Mouse (Mus musculus) liver, postnatal 0 days (tissue): ENCODE data around the gene Slc44a1. TPM values are rescaled to one million over a fixed set of nuclear protein-coding genes. Genes with fewer than 3 reads are reported as not detected.

Experiments
- ATAC-seq: fragments of 200-750 bp; cut with Nextera tagmentation; 2 replicates; pipeline ENCODE4 v1.8.0; 2017; ENCODE audit warnings: mild to moderate bottlenecking, moderate library complexity
- DNase-seq: peaks from one replicate; pipeline ENCODE4 v3.0.0-alpha.2; 2016
- H3K27ac ChIP-seq: fragments of 300-500 bp; sonication (generic); 2 replicates; pipeline ENCODE4 v1.5.1; 2014; ENCODE audit warnings: antibody characterized with exemption, moderate library complexity, mild to moderate bottlenecking, low read depth
- H3K27me3 ChIP-seq: fragments of 300-500 bp; sonication (generic); 2 replicates; pipeline ENCODE4 v1.6.1; 2014; ENCODE audit warnings: low read length, control low read depth, mixed read lengths; ENCODE audit not compliant: insufficient read depth
- H3K36me3 ChIP-seq: fragments of 300-500 bp; sonication (generic); replicated peaks from 2 replicates; pipeline ENCODE4 v1.6.1; 2014; ENCODE audit warnings: mild to moderate bottlenecking, control low read depth, low read length, moderate library complexity, mixed read lengths; ENCODE audit not compliant: insufficient read depth
- H3K4me1 ChIP-seq: fragments of 300-500 bp; sonication (generic); 2 replicates; pipeline ENCODE4 v1.6.1; 2014; ENCODE audit warnings: antibody characterized with exemption, mild to moderate bottlenecking, control low read depth; ENCODE audit not compliant: insufficient read depth
- H3K4me2 ChIP-seq: fragments of 300-500 bp; sonication (generic); 2 replicates; pipeline ENCODE4 v1.6.1; 2014; ENCODE audit warnings: low read depth, mild to moderate bottlenecking, low read length, moderate library complexity, mixed read lengths
- H3K4me3 ChIP-seq: fragments of 300-500 bp; sonication (generic); 2 replicates; pipeline ENCODE4 v1.5.1; 2014; ENCODE audit warnings: low read depth, low read length
- H3K9ac ChIP-seq: fragments of 300-500 bp; sonication (generic); replicated peaks from 2 replicates; pipeline ENCODE4 v1.6.1; 2014; ENCODE audit warnings: mild to moderate bottlenecking, moderate library complexity
- H3K9me3 ChIP-seq: fragments of 300-500 bp; sonication (generic); 2 replicates; pipeline ENCODE4 v1.6.1; 2016; ENCODE audit warnings: mild to moderate bottlenecking, control low read depth, low read length, mixed read lengths
- CTCF ChIP-seq: sonication (generic); IDR thresholded peaks from 2 replicates; pipeline ENCODE4 v1.5.1; 2016; ENCODE audit warnings: antibody characterized with exemption, low read depth
- EP300 ChIP-seq: IDR thresholded peaks from 2 replicates; pipeline ENCODE4 v1.6.1; 2016; ENCODE audit warnings: antibody characterized with exemption, low read depth, mild to moderate bottlenecking
- polyA plus RNA-seq: library from polyadenylated mRNA; unstranded; fragments of >200 nt; fragmentation: Nextera tagmentation; extraction: Ambion mirVana; gene quantifications from 2 replicates; pipeline ENCODE4 v1.2.1, GENCODE M21; 2015

Gene Slc44a1
- polyA plus RNA-seq, 1 experiment from 2014 or later: 11.6 TPM

- H3K4me3 ChIP-seq: no peak overlapping the region
- ATAC-seq (no peak), DNase-seq (no peak)
- H3K36me3 ChIP-seq: no peaks in the 10 kb centered on the region
- H3K4me2 ChIP-seq: no peak overlapping the region
- no peak overlapping the region for H3K9ac ChIP-seq
- no peak overlapping the region for H3K27ac ChIP-seq
- TF ChIP-seq EP300 (no peak), CTCF (no peak)
- H3K4me1 ChIP-seq: no peaks in the 10 kb centered on the region
- H3K27me3 ChIP-seq: no peaks in the 10 kb centered on the region
- H3K9me3 ChIP-seq: no peaks in the 10 kb centered on the region
Measured at GRCm38 (mm10) chr4:53660711-53661110, 220.5 kb downstream of the Slc44a1 start.

Other genes starting within 250 kb of the Slc44a1 start
- 0.96 and 0.97 TPM in 2 replicates for gene Fsd1l, start 191.1 kb downstream of the Slc44a1 start, polyA plus RNA-seq